Mouse (Mus musculus) liver, embryonic 16.5 days (tissue): ENCODE data around the gene Smug1. TPM values are rescaled to one million over a fixed set of nuclear protein-coding genes. Genes with fewer than 3 reads are reported as not detected.

Experiments
- ATAC-seq: fragments of 200-750 bp; cut with Nextera tagmentation; 2 replicates; pipeline ENCODE4 v1.8.0; 2017; ENCODE audit warnings: low read depth, mild to moderate bottlenecking, moderate number of reproducible peaks, moderate library complexity
- H3K27ac ChIP-seq: fragments of 300-500 bp; sonication (generic); 2 replicates; pipeline ENCODE4 v1.5.1; 2014; ENCODE audit warnings: mild to moderate bottlenecking, low read length
- H3K27me3 ChIP-seq: fragments of 300-500 bp; sonication (generic); 2 replicates; pipeline ENCODE4 v1.6.1; 2014; ENCODE audit warnings: low read depth, low read length, mixed read lengths; ENCODE audit not compliant: control insufficient read depth, insufficient read depth
- H3K36me3 ChIP-seq: fragments of 300-500 bp; sonication (generic); 2 replicates; pipeline ENCODE4 v1.6.1; 2014; ENCODE audit warnings: mild to moderate bottlenecking; ENCODE audit not compliant: control insufficient read depth, insufficient read depth
- H3K4me1 ChIP-seq: fragments of 300-500 bp; sonication (generic); 2 replicates; pipeline ENCODE4 v1.6.1; 2014; ENCODE audit warnings: low read depth, low read length, mixed read lengths; ENCODE audit not compliant: control insufficient read depth
- H3K4me2 ChIP-seq: fragments of 300-500 bp; sonication (generic); 2 replicates; pipeline ENCODE4 v1.6.1; 2014; ENCODE audit warnings: low read depth, low read length, mixed read lengths
- H3K4me3 ChIP-seq: fragments of 300-500 bp; sonication (generic); 2 replicates; pipeline ENCODE4 v1.5.1; 2014; ENCODE audit warnings: low read depth, mild to moderate bottlenecking, low read length
- H3K9ac ChIP-seq: fragments of 300-500 bp; sonication (generic); 2 replicates; pipeline ENCODE4 v1.6.1; 2014; ENCODE audit warnings: low read depth, low read length
- H3K9me3 ChIP-seq: fragments of 300-500 bp; sonication (generic); replicated peaks from 2 replicates; pipeline ENCODE4 v1.6.1; 2016; ENCODE audit warnings: low read length; ENCODE audit not compliant: control insufficient read depth
- WGBS: fragments of 180-500 bp; shearing (Covaris S2); extraction: QIAGEN DNeasy Blood & Tissue Kit; methylation state at CpG from one replicate; pipeline ENCODE4 v1.1.7; 2014; ENCODE audit not compliant: insufficient replicate concordance; 5-methylcytosine and 5-hydroxymethylcytosine counted together
- polyA plus RNA-seq: library from polyadenylated mRNA; unstranded; fragments of >200 nt; fragmentation: Nextera tagmentation; extraction: Ambion mirVana; gene quantifications from 2 replicates; pipeline ENCODE4 v1.2.1, GENCODE M21; 2015

Smug1 gene
- polyA plus RNA-seq, 1 experiment from 2014 or later, result 5.8 TPM

DNA sequence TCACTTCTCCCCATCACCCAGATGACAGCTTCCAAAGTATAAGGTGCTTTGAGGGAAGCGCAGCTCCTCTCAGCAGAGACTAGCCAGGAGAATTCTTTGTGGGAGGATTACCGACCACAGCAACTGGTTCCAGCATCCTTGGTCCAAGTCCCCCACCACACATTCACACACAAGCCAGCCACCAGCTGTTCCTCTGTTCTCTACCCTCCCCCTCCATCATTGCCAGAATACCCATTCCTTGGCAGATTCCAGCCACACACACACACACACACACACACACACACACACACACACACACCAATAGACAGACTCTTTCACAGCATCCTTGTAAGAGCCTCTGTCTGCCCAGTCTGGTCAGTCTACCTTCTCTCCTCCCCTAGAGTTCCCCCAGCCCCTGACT, 44.5 kb downstream of the Smug1 start:
- Histone ChIP-seq H3K27ac (no peak overlapping the region), H3K9ac (no peak overlapping the region), H3K4me1 (no peaks in the 10 kb centered on the region), H3K36me3 (no peaks in the 10 kb centered on the region), H3K27me3 (peaks cover 40% of the 10 kb centered on the region), H3K4me3 (no peak overlapping the region), H3K4me2 (no peak overlapping the region), H3K9me3 (no peaks in the 10 kb centered on the region)
- ATAC-seq, result no peak
- WGBS, result 39% methylated on average over 2 of the region's 2 CpGs

- Histone ChIP-seq H3K9me3 (no peaks in the 10 kb centered on the region), H3K4me1 (no peaks in the 10 kb centered on the region), H3K9ac (no peak overlapping the region), H3K27me3 (peaks cover 43% of the 10 kb centered on the region), H3K36me3 (no peaks in the 10 kb centered on the region), H3K27ac (no peak overlapping the region), H3K4me2 (no peak overlapping the region), H3K4me3 (no peak overlapping the region)
- ATAC-seq, result no peak
- WGBS, result 37% methylated on average over 5 of the region's 5 CpGs
These were observed 45.5 kb downstream of the Smug1 start for GRCm38 (mm10) chr15:103121416-103121815.

- Histone ChIP-seq H3K9ac (no peak overlapping the region), H3K9me3 (no peaks in the 10 kb centered on the region), H3K36me3 (no peaks in the 10 kb centered on the region), H3K4me2 (no peak overlapping the region), H3K4me3 (no peak overlapping the region), H3K4me1 (no peaks in the 10 kb centered on the region), H3K27ac (no peak overlapping the region), H3K27me3 (peaks cover 48% of the 10 kb centered on the region)
- 37% methylated on average over 11 of the region's 11 CpGs for WGBS
- ATAC-seq, result no peak
These were observed 46.3 kb downstream of the Smug1 start for GRCm38 (mm10) chr15:103120594-103120993.

- Histone ChIP-seq H3K4me2 (no peak overlapping the region), H3K4me3 (no peak overlapping the region), H3K36me3 (no peaks in the 10 kb centered on the region), H3K27ac (no peak overlapping the region), H3K9me3 (no peaks in the 10 kb centered on the region), H3K27me3 (peaks cover 56% of the 10 kb centered on the region), H3K9ac (no peak overlapping the region), H3K4me1 (no peaks in the 10 kb centered on the region)
- ATAC-seq, result no peak
- 43% methylated on average over 5 of the region's 5 CpGs for WGBS
These were observed 51.2 kb downstream of the Smug1 start for GRCm38 (mm10) chr15:103115726-103116125.

GRCm38 (mm10) chr15:103115256-103115655, 51.6 kb downstream of the Smug1 start:
- Histone ChIP-seq H3K27ac (no peak overlapping the region), H3K36me3 (no peaks in the 10 kb centered on the region), H3K27me3 (peaks cover 53% of the 10 kb centered on the region), H3K4me3 (no peak overlapping the region), H3K4me2 (no peak overlapping the region), H3K9ac (no peak overlapping the region), H3K4me1 (no peaks in the 10 kb centered on the region), H3K9me3 (no peaks in the 10 kb centered on the region)
- no peak for ATAC-seq
- 2% methylated on average over 9 of the region's 9 CpGs for WGBS

DNA sequence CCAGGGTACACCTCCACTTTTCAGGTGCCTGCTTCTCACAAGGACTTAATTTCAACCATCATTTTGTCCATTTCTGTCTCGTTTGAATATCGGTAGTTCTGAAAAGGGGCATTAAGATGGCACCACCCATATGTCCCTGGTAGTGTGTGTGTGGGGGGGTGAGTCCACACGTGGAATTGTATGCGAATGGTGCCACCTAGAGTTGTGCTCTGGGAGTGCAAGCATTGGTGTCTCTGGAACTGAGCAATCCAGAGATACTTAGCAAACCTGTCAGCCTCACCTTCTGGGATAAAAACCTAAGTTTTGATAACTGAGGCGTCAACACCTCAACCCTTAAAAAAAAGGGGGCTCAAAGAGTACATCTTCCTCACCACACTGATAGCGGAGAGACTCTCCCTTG, 53.8 kb downstream of the Smug1 start:
- 54% methylated on average over 6 of the region's 6 CpGs for WGBS
- Histone ChIP-seq H3K4me2 (no peak overlapping the region), H3K4me1 (no peaks in the 10 kb centered on the region), H3K27ac (no peak overlapping the region), H3K4me3 (no peak overlapping the region), H3K27me3 (peaks cover 45% of the 10 kb centered on the region), H3K9me3 (no peaks in the 10 kb centered on the region), H3K36me3 (no peaks in the 10 kb centered on the region), H3K9ac (no peak overlapping the region)
- no peak for ATAC-seq

DNA sequence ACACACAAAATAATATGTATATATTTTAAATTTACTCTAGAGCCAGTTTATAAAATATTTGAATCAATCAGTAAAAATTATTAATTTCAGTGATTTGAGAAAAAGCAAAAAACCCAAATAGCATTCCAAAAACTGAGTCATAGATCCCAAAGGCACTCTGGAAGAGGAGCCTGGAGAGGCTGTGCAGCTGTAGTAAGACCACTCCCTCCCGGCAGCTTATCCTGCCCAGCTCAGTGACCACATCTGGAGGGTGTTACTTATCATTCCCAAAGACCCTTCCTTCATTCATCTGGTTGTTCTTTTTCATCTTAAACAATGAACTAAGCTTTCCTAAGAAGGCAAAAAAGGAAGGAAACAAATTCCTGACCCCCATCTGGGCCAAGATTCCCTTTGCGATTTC, 54.6 kb downstream of the Smug1 start:
- H3K27ac ChIP-seq, result no peak overlapping the region
- H3K36me3 ChIP-seq, result no peaks in the 10 kb centered on the region
- H3K27me3 ChIP-seq, result peaks cover 37% of the 10 kb centered on the region
- no peak overlapping the region for H3K4me2 ChIP-seq
- H3K9me3 ChIP-seq, result no peaks in the 10 kb centered on the region
- H3K9ac ChIP-seq, result no peak overlapping the region
- H3K4me1 ChIP-seq, result no peaks in the 10 kb centered on the region
- WGBS, result 59% methylated on average over 2 of the region's 2 CpGs
- no peak overlapping the region for H3K4me3 ChIP-seq
- ATAC-seq, result no peak

GRCm38 (mm10) chr15:103109940-103110339, 57.0 kb downstream of the Smug1 start:
- Histone ChIP-seq H3K4me2 (no peak overlapping the region), H3K27ac (no peak overlapping the region), H3K9ac (no peak overlapping the region), H3K27me3 (peaks cover 25% of the 10 kb centered on the region), H3K9me3 (no peaks in the 10 kb centered on the region), H3K4me1 (no peaks in the 10 kb centered on the region), H3K36me3 (no peaks in the 10 kb centered on the region), H3K4me3 (no peak overlapping the region)
- 0 out of 2 replicates have a peak, but pooled peaks have one; percentile 21 for ATAC-seq
- 30% methylated on average over 4 of the region's 4 CpGs for WGBS

- 47% methylated on average over 8 of the region's 8 CpGs for WGBS
- ATAC-seq, result no peak
- Histone ChIP-seq H3K9ac (no peak overlapping the region), H3K27me3 (peaks cover 29% of the 10 kb centered on the region), H3K4me1 (no peaks in the 10 kb centered on the region), H3K9me3 (no peaks in the 10 kb centered on the region), H3K36me3 (no peaks in the 10 kb centered on the region), H3K27ac (no peak overlapping the region), H3K4me3 (no peak overlapping the region), H3K4me2 (no peak overlapping the region)
These were observed 58.7 kb downstream of the Smug1 start for GRCm38 (mm10) chr15:103108066-103108676.
